Mouse (Mus musculus): ENCODE measurements around the gene Tspear. TPM values are rescaled to one million over a fixed set of nuclear protein-coding genes. Genes with fewer than 3 reads are reported as not detected.

Tspear gene
- polyA plus RNA-seq, 1 experiment from 2014 or later, result 0.43 TPM

DNA sequence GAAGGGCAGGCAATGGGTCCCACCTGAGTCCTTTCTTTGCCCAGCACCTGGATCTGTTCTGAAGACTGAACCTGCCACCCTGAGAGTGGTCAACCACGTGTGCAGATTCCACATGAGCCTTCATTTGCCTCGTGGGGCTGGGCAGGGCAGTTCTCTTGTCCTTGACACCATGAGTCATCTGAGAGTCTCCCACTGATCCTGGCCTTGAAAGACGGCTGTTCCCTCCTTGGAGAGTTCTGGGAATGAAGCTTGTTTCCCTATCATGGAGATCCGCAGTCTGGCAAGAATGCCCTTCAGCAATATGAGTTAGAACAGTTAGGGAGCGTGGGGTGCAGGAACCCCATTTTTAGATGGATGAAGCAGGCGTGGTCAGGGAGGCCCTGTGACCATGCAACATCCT is 152.6 kb downstream of the Tspear start:
- 65% methylated on average over 6 of the region's 6 CpGs for WGBS
- H3K4me1 ChIP-seq (replicated peaks; ENCODE audit: insufficient read depth, low read length), result no peaks in the 10 kb centered on the region

GRCm38 (mm10) chr10:77846503-77846902 is 160.1 kb downstream of the Tspear start, which contains the start of gene Gm36176:
Gm36176 (plus strand) TSS chr10:77846803.
- ATAC-seq (replicated peaks; ENCODE audit: low FRiP score, low read depth) (no peak), DNase-seq (ENCODE audit: low spot score) (no peak)
- Histone ChIP-seq H3K4me1 (replicated peaks; ENCODE audit: insufficient read depth, low read length) (no peaks in the 10 kb centered on the region), H3K27ac (no peak within 1 kb of the TSS), H3K9me3 (replicated peaks; ENCODE audit: low read length) (0 out of 2 replicates have a peak, but pooled peaks cover 5% of the 10 kb centered on the region), H3K4me2 (ENCODE audit: low read length) (no peak within 1 kb of the TSS), H3K9ac (ENCODE audit: low read depth, low read length) (no peak within 1 kb of the TSS), H3K4me3 (replicated peaks; ENCODE audit: low read depth, low read length) (no peak within 1 kb of the TSS), H3K36me3 (ENCODE audit: insufficient read depth, low read length) (no peaks in the 10 kb centered on the region), H3K27me3 (ENCODE audit: insufficient read depth, low read length) (no peaks in the 10 kb centered on the region)
- WGBS, result 75% methylated on average over 3 of the region's 3 CpGs
- no peak for TF ChIP-seq CTCF (IDR thresholded peaks at IDR 0.05; ENCODE audit: low read depth)

More for the DNA sequence above, 152.6 kb downstream of the Tspear start:
- Histone ChIP-seq H3K36me3 (ENCODE audit: insufficient read depth, low read length) (no peaks in the 10 kb centered on the region), H3K9ac (ENCODE audit: low read depth, low read length) (no peak overlapping the region), H3K4me2 (ENCODE audit: low read length) (no peak overlapping the region), H3K9me3 (replicated peaks; ENCODE audit: low read length) (0 out of 2 replicates have a peak, but pooled peaks cover 5% of the 10 kb centered on the region), H3K27ac (no peak overlapping the region), H3K4me3 (replicated peaks; ENCODE audit: low read depth, low read length) (no peak overlapping the region), H3K27me3 (ENCODE audit: insufficient read depth, low read length) (no peaks in the 10 kb centered on the region)
- TF ChIP-seq CTCF (IDR thresholded peaks at IDR 0.05; ENCODE audit: low read depth), result no peak
- no peak for DNase-seq (ENCODE audit: low spot score)
- ATAC-seq (replicated peaks; ENCODE audit: low FRiP score, low read depth), result no peak

- Histone ChIP-seq H3K4me1 (replicated peaks; ENCODE audit: insufficient read depth, low read length) (no peaks in the 10 kb centered on the region), H3K4me2 (ENCODE audit: low read length) (no peak overlapping the region), H3K9me3 (replicated peaks; ENCODE audit: low read length) (0 out of 2 replicates have a peak, but pooled peaks cover 5% of the 10 kb centered on the region), H3K27me3 (ENCODE audit: insufficient read depth, low read length) (no peaks in the 10 kb centered on the region), H3K27ac (no peak overlapping the region), H3K4me3 (replicated peaks; ENCODE audit: low read depth, low read length) (no peak overlapping the region), H3K36me3 (ENCODE audit: insufficient read depth, low read length) (no peaks in the 10 kb centered on the region), H3K9ac (ENCODE audit: low read depth, low read length) (no peak overlapping the region)
- no peak for ATAC-seq (replicated peaks; ENCODE audit: low FRiP score, low read depth)
- TF ChIP-seq CTCF (IDR thresholded peaks at IDR 0.05; ENCODE audit: low read depth), result no peak
- no peak for DNase-seq (ENCODE audit: low spot score)
- WGBS, result 26% methylated on average over 2 of the region's 2 CpGs
These were observed 160.6 kb downstream of the Tspear start for GRCm38 (mm10) chr10:77846961-77847360.

DNA sequence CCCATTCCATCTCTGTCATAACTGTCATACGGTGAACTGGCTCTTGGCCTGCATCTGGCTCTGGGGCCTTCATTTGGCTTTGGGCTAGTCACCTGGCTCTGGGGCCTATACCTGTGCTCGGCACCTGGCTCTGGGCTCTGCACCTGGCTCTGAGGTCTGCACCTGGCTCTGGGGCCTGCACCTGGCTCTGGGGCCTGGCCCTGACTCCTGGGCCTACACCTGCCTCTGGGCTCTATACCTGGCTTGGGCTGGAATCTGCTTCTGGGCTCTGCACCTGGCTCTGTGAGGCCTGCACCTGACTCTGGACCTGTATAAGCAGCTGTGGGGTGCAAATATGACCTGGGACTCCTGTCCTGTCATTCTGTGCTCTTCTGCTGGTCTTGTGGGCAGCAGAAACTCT is 161.2 kb downstream of the Tspear start:
- no peak overlapping the region for H3K4me2 ChIP-seq (ENCODE audit: low read length)
- ATAC-seq (replicated peaks; ENCODE audit: low FRiP score, low read depth) (no peak), DNase-seq (ENCODE audit: low spot score) (no peak)
- no peaks in the 10 kb centered on the region for H3K27me3 ChIP-seq (ENCODE audit: insufficient read depth, low read length)
- no peak for TF ChIP-seq CTCF (IDR thresholded peaks at IDR 0.05; ENCODE audit: low read depth)
- H3K4me1 ChIP-seq (replicated peaks; ENCODE audit: insufficient read depth, low read length), result no peaks in the 10 kb centered on the region
- WGBS, result 80% methylated on average over 2 of the region's 2 CpGs
- H3K9ac ChIP-seq (ENCODE audit: low read depth, low read length), result no peak overlapping the region
- no peaks in the 10 kb centered on the region for H3K36me3 ChIP-seq (ENCODE audit: insufficient read depth, low read length)
- no peak overlapping the region for H3K27ac ChIP-seq
- H3K9me3 ChIP-seq (replicated peaks; ENCODE audit: low read length), result 0 out of 2 replicates have a peak, but pooled peaks cover 5% of the 10 kb centered on the region
- H3K4me3 ChIP-seq (replicated peaks; ENCODE audit: low read depth, low read length), result no peak overlapping the region

DNA sequence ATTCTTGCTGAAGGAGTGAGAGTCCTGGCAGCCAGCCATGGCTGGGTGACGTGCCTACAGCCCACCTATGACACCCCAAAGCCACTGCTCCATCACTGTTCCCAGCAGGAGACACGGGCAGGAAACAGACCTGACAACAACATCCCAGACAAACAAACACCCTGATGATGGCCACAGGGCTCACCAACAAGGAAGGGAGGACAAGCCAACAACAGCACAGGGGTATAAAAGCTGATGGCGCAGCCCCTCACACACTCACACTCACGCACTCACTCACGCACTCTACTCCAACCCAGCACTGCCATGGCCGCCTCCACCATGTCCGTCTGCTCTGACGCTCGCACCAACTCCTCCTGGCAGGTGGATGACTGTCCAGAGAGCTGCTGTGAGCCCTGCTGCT is 166.2 kb downstream of the Tspear start, which contains the start of gene Gm10318:
TSS of gene Gm10318 (plus strand) at position 301 of the 400 bp plus-strand sequence.
- H3K27me3 ChIP-seq (ENCODE audit: insufficient read depth, low read length), result no peaks in the 10 kb centered on the region
- no peaks in the 10 kb centered on the region for H3K4me1 ChIP-seq (replicated peaks; ENCODE audit: insufficient read depth, low read length)
- no peak for TF ChIP-seq CTCF (IDR thresholded peaks at IDR 0.05; ENCODE audit: low read depth)
- ATAC-seq (replicated peaks; ENCODE audit: low FRiP score, low read depth), result no peak
- no peak for DNase-seq (ENCODE audit: low spot score)
- no peak within 1 kb of the TSS for H3K4me2 ChIP-seq (ENCODE audit: low read length)
- no peak within 1 kb of the TSS for H3K27ac ChIP-seq
- no peak within 1 kb of the TSS for H3K4me3 ChIP-seq (replicated peaks; ENCODE audit: low read depth, low read length)
- no peaks in the 10 kb centered on the region for H3K36me3 ChIP-seq (ENCODE audit: insufficient read depth, low read length)
- no peak within 1 kb of the TSS for H3K9ac ChIP-seq (ENCODE audit: low read depth, low read length)
- H3K9me3 ChIP-seq (replicated peaks; ENCODE audit: low read length), result no peaks in the 10 kb centered on the region
- 66% methylated on average over 9 of the region's 9 CpGs for WGBS

DNA sequence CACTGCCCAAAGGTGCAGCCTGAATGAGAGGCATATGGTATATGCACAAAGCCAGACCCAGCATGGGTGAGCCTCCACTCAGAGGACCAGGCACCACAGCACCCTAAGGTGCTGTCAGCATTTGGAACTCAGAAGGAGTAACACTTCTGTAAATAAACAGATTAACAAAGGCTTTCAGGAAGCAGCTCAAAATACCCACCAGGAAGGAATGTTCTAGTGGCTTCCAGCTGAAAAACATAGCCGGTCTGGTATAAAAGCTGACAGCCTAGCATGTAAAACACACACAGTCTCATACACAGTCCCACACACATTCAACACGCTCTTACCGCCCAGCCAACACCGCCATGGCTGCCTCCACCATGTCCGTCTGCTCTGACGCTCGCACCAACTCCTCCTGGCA is 175.3 kb downstream of the Tspear start, which contains the start of gene Gm3285:
TSS of gene Gm3285 (plus strand) at position 301 of the 400 bp plus-strand sequence.
- DNase-seq (ENCODE audit: low spot score) (no peak), ATAC-seq (replicated peaks; ENCODE audit: low FRiP score, low read depth) (no peak)
- no peaks in the 10 kb centered on the region for H3K36me3 ChIP-seq (ENCODE audit: insufficient read depth, low read length)
- no peak within 1 kb of the TSS for H3K4me2 ChIP-seq (ENCODE audit: low read length)
- H3K9ac ChIP-seq (ENCODE audit: low read depth, low read length), result no peak within 1 kb of the TSS
- H3K27me3 ChIP-seq (ENCODE audit: insufficient read depth, low read length), result no peaks in the 10 kb centered on the region
- H3K9me3 ChIP-seq (replicated peaks; ENCODE audit: low read length), result no peaks in the 10 kb centered on the region
- WGBS, result 53% methylated on average over 7 of the region's 7 CpGs
- H3K27ac ChIP-seq, result no peak within 1 kb of the TSS
- H3K4me1 ChIP-seq (replicated peaks; ENCODE audit: insufficient read depth, low read length), result no peaks in the 10 kb centered on the region
- TF ChIP-seq CTCF (IDR thresholded peaks at IDR 0.05; ENCODE audit: low read depth), result no peak
- H3K4me3 ChIP-seq (replicated peaks; ENCODE audit: low read depth, low read length), result no peak within 1 kb of the TSS

Measured in kidney, postnatal 0 days (tissue).